Mouse (Mus musculus): ENCODE results near the gene Dip2c.

Gene Dip2c

DNA sequence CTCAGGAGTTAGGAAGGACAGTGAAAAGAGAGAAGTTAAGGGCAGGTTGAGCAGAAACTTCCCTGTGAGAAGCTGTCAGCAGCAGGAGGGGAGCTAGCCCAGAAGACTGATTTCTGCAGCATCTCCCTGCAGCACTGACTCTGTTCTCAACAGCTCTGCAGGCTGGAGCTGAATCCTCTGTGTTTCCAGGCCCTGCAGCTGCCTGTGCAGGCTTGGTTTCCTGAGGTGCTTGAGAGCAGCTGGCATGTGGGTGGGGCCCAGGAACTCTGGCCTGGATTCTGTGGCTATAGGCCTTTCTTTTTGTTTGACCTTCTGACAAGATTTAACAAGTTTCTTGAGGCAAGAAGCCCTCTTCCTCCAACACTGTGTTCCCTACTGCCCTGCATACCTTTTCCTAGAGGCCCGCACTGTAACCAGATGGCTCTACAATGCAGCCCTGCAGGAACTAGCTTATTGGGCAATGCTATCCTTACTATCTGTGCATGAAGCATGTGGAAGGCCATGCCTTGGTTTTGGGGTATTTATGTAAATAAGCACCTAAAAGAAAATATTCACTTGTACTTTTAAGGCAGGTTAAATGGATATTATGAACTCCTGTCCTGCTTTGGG lies 53.1 kb downstream of the Dip2c start:
- no peak for DNase-seq (ENCODE audit: low spot score in 2 of 2)

DNA sequence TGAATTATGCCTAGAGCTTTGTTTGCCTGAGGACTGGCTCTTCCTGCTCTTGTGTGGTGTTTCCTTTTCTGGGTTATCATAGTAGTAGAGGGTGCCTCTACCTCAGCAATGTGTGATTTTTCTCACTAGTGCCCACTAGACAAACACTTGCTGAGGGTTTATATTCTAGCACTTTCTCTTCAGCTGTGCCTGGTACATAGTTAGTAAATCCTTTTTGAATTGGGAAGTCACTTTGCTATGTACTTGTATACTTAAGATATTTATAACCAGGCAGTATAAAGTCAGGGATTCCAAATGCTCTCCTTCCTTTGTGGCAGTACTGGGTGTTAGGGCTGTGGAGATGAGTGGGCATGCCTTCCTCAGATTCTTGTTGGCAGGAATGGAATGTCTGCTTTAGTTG lies 56.9 kb downstream of the Dip2c start:
- no peak for DNase-seq (ENCODE audit: low spot score in 2 of 2)

DNA sequence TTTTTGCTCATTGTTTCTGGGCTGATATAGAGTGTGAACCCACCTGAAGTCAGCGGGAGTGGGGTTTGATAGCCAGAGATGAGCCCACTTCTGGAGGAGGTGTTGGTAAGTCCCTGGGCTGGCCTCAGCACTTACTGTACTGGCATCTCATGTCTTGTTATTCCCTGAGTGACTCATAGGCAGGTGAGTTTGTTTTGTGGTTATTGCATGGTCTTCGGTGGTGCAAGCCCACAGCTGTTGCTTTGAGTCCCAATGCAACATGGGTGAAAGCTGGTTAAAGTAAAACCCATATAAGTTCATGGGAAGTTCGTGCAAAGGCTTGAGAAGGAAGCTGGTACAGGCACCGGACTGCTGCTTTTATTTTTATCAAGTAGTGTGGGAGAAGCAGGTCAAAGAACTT lies 64.0 kb downstream of the Dip2c start:
- DNase-seq (ENCODE audit: low spot score in 2 of 2): no peak

DNA sequence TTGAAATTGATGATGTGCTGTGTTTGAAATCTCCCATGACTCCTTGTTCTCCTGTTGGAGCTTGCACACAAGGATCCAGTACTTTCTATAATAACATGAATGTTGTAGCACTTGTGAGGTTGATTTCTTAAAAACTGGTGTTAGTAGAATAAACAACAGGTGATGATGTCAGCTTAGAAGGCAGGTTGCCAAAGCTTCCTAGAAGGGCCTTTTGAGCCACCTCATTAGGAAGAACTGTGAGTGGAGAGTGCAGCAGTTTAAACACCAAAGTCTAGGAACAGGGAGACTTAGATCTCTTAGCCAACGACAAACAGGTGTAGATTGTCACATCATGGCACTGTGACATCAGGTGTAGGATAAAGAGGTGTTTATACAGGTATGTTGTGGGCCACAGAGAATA lies 66.4 kb downstream of the Dip2c start:
- no peak for DNase-seq (ENCODE audit: low spot score in 2 of 2)

DNA sequence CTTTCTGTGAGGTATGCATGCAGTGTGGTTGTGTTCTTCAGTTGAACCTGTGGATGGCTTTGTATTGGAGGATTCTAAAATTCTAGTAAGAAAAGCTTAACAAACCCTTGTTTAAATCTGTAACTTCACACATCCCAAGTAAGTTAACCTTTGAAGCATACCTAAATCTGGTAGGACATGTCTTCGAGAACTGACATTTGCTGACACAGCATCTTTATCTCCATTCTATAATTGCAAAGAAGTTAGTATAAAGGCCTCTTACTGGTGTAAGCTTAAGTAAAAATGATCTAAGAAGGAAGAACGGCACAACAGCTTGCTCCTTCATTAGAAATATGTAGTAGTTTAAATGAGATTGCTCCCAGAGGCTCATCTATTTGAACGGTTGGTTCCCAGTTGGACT lies 71.1 kb downstream of the Dip2c start:
- no peak for DNase-seq (ENCODE audit: low spot score in 2 of 2)

DNA sequence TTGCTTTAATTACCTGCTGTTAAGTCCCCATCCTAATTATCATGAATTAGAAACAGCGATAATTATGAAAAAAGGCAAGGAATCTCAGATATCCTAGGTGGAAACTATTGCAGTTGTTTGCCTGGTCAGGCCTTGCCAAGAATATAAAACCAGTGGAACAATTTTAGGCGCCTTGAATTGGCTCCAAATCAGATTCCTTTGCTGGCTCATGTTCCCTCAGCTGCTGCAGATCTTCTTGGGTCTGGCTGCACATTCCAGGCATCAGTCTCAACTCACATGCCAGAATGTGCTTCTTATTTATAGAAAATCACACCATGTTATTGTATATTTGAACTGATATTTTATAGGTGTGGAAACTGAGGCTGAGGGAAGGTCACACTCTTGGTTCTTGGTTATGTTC lies 74.3 kb downstream of the Dip2c start:
- no peak for DNase-seq (ENCODE audit: low spot score in 2 of 2)

DNA sequence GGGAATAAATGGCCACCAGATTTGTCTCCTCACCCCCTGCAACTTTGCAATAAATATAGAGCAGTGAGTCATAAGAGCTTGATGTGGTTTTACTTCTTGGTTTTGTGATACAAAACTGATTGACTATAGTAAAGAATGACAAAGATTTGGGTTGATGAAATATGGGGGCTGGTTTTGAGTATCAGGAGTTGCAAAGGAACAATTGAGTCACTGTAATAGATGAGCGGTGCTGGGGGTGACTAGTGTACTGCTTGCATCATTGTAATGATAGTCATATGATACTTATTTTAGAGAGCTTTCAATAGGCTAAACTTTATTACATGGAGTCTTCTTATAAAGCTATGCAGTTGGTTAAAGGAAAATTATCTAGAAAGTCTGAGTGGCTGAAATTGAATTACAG lies 77.6 kb downstream of the Dip2c start:
- no peak for DNase-seq (ENCODE audit: low spot score in 2 of 2)

DNA sequence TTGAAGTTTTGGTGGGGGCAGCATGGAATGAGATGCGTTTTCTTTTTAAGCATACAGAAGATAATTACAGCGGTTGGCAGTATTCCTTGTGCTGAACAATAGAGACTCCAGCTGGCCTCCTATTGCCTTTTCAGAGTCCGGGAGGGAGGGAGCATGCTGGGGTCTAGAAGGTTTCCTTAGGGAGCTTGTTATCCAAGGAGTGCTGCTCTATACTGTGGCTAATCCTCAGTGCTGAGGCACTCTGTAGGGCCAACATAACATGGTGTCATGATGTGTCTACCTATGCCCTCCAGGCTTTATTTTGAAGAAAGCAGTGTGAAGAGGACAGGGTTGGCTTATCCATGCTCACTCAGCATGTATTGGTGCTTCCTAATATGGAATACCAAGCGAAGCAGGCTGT lies 79.0 kb downstream of the Dip2c start:
- DNase-seq (ENCODE audit: low spot score in 2 of 2): no peak

DNA sequence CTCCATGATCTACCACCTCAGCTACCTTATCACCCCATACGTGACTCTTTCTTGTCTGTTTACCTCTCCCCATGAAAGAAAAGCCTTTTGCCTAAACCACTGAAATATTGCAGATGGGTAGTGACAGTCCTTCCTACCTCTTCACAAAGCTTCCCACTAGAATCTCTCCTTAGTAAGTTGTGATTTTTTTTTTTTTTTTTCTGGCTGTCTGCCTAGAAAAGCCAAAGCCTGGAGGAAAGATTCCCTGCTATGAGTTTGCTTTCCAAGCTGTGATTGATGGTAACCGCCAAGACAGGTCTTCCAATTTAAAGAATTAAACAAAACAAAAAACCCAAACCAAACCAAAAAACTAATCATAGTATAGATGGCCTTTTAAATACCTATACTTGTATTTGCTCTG lies 85.1 kb downstream of the Dip2c start:
- DNase-seq (ENCODE audit: low spot score in 2 of 2): no peak

DNA sequence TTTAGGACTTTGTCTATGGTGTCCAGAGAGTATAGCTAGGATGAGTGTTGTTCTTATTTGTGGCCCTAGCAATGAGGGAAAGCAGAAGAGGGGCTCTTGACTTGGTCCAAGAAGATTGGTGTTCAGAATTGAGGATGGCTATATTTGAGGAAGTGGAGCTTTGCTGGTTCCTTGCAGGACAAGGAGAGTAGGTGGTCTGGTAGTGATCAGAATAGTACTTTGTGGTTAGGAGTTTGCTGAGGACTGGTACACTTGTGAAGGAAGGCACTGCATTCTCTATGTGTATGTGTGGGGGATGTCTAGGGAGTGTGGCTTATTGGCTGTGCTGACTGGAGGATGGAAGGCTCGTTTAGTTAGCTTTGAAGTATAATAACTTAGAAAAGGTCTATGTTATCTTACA lies 95.1 kb downstream of the Dip2c start:
- DNase-seq (ENCODE audit: low spot score in 2 of 2): no peak

DNA sequence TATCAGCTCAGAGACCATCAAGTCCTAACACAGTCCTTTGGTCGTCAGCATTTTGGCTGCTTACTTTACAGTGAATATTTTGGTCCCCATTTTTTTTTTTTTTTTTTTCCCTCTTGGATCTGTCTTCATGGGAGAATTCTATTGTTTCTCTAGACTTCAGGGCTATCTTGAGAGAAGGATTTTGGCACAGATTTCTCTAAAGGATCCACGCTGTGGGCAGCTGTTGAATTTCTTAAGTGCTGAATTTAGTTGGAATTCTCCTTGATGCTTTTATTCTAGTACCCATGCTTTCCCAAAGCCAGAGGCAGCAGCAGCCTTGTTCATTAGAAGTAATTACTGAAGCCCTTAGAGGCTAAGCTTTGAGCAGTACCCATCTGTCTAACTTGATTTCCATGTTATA lies 100.8 kb downstream of the Dip2c start:
- no peak for DNase-seq (ENCODE audit: low spot score in 2 of 2)

DNA sequence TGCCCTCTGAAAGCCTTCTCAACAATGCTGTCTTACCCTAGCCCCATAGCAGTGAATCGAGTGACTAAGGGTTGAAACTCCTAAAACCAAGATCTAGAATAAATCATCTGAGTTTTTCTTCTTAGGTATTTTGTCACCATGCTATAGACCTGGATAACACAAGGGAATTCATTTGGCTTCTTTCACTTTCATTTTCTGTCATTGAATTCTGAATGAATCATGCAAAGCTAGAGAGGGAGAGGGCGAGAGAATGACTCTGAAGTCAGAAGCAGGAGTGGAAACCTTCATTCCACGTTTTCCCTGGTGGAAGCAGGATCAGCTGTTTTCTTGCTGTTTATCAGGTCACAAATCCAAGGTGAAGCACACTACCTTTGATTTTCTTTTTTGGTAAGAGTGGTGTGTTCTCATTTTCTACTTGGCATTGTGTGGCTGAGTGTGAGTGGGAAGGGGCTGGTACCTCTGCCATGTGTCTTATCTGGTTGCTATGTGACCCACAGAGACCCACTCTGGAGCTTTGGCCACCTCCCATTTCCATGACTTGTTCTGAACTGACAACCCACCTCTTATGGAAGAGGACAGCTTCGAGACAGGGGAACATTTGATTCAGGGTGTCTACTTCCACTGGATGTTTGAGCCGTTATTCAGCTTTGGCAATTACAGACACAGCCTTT lies 104.5 kb downstream of the Dip2c start:
- no peak for DNase-seq (ENCODE audit: low spot score in 2 of 2)

DNA sequence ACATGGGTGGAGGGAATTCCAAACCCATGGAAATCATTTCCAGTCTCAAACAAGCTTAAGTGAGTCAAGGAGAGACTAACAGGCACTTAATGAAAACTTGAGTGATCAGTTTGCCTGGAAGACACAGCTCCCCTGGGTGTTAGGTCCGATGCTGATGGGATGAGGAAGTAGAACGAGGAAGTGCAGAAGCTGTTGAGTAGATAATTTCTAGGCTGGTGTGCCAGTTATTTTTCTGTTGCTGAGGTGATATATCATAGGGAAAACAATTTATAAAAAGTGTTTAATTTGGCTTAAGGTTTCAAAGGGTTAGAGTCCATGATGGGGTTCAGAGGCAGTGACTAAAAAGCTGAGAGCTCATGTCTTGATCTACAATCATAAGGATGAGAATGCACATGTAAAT lies 111.7 kb downstream of the Dip2c start:
- no peak for DNase-seq (ENCODE audit: low spot score in 2 of 2)

DNA sequence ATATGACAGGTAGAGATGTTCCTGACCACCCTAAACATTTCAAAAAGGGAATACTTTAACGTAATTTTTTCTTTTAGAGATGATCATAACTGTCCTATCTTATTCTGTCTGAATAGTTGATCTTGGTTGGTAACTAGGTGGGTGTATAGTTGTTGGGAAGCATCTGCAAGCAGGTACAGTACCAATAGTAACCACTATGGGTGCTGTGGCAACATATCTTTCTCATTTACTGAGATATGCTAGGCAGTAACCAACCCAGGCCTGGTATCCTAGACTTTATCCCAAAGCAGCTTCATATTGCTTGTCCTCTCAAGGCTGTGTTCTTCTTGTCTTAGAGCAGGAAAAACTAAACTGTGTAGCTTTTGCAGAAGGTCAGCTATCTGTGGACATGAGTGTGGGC lies 113.0 kb downstream of the Dip2c start:
- DNase-seq (ENCODE audit: low spot score in 2 of 2): no peak

DNA sequence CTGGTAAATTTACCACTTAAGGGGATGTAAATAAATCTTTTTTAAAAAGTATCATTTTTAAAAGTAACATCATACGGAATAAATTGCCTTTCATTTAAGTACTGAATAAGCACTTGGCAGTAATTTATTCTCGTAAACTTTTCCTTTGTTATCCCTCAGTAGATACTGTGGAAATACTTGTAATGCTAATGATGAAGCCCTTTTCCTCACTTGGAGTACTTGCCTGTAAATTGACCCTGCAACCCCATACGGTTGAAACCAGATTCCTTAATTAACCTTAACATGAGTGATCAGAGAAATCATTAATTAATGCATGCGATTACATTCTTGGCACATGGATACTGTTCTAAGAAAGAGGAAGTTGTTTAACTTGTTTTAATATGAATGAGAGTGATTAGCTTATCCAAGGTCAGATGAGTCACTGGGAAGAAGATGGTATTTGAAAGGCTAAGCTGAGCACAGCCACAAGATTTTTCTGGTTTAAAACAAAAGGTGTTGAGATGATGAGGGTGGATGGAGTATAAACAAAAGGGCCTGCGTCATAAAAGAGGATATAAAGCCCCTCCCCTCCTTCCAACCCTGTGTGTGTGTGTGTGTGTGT lies 114.0 kb downstream of the Dip2c start:
- no peak for DNase-seq (ENCODE audit: low spot score in 2 of 2)

DNA sequence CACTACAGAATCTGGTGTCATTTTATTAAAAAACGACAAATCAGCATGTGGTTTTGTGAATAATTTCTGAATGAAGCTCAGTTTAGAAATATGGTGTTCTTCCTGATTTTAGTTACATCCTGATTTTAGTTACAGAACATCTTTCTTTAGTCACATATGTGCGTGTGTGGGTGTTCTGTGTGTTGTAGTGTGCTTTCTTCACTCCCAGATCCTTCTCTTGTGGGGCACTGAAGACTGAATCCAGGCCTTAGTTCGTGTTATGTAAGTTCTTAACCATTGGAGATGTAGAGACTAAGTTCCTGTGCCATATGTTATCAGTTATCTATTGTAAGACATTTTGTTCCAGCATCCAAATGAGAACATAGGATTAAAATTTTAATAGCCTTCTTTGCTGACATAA lies 117.1 kb downstream of the Dip2c start:
- no peak for DNase-seq (ENCODE audit: low spot score in 2 of 2)

DNA sequence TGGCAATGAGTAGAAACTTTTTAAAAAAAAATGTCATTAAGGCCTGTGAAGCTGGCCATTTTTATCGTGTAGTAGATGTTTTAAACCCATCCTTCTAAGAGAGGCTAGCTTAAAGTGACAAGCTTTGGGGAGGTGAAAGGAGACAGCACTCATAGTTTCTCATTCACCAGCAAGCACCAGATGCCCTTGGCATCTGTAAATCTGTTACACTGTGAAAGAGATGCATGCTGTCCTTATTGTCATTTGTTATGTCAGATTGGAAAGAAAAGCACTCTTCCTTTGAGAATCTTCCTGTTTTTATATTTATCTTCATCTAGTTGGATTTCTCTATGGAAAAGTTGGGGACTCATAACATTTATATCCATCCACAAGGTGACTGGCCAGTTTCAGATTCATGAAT lies 119.0 kb downstream of the Dip2c start:
- no peak for DNase-seq (ENCODE audit: low spot score in 2 of 2)

DNA sequence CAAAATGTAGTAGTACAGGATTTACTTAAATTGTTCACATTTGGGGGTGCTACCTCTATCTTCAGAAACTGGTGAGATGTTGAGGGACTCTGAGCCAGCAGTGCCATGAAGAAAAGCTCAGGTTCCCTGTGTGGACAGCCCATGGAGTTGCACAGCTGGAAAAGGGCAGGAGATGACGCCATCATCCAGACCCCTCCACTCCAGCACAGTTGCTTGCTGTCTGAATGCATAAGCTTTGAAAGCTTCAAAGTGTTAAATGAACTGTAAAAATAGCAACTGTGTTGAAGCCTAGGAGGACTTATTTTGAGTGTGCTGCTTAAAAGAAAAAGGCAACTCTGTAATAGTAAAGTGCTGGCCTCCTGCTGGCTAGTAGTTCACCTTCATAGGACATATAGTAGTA lies 122.5 kb downstream of the Dip2c start:
- no peak for DNase-seq (ENCODE audit: low spot score in 2 of 2)

DNA sequence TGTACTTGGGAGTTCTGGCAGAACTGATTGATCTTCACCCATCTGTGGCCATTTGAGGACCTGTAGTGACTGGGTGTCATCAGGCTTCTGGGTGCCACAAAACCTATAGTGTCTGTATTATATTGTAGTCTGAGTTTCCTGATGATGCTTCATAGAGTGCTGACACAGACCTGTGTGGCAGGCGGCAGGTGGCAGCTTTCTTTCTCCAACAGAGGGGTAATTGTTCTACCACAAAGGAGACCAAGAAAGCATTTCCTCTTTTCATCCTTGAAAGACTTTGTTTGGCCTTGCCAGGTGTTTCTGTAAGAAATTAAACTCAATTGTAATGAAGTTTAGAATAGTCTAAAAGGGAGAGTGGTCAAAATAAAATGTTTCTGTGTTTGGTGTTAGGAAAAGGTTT lies 129.1 kb downstream of the Dip2c start:
- DNase-seq (ENCODE audit: low spot score in 2 of 2): no peak

DNA sequence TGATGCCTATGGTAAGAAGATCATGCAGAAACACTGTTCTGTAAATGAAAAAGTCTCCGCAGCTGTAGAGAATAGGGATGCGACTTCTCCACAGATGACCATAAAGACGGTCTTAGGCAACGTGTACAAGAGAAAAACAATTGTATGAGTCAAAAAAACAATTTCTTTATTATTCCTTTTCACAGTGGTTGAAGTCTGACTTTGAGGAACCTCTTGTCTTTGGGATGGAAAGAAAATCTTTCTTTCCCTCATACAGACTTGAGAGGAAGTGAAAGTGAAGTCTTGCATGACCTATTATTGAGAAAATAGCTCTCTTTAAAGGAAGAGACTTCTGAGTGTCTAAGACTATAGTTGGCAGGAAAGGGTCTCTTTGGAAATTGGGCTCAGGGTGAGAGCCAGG lies 132.7 kb downstream of the Dip2c start:
- no peak for DNase-seq (ENCODE audit: low spot score in 2 of 2)

DNA sequence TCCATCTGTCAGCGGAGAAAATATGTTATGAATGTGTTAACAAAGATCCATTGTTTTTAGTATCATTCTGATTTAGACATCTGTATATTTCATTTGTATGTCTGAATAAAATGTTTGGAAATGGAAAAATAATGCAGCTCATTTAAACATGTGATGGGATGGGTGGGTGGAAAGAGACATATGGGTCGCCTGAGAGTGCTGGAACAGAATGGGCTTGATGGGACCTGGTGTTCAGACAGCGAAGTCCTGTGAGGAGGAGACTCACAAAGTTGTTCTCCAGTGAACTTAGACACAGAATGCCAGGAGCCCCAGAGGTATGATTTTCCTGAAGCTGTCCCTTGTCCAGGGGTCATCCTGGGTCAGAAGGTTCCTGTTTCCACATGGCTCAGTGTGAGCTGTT lies 142.1 kb downstream of the Dip2c start:
- no peak for DNase-seq (ENCODE audit: low spot score in 2 of 2)

DNA sequence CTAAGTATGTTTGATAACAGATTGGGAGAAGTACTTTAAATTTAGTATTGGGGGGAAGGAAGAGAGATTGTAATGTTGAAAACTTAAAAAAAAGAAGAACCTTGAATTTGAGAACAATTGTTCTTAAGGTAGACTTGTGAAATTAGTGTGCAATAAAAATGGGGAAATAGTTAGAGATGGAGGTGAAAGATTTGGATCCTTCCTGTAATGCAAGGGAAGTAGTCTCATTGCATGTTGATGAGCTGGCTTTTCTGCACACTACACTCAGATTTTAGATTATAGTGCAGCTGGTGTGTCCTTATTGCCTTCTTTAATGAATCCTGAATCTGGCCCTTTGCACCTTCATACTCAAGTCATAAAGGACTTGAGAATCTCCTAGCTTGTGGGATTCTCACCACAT lies 142.9 kb downstream of the Dip2c start:
- DNase-seq (ENCODE audit: low spot score in 2 of 2): no peak

DNA sequence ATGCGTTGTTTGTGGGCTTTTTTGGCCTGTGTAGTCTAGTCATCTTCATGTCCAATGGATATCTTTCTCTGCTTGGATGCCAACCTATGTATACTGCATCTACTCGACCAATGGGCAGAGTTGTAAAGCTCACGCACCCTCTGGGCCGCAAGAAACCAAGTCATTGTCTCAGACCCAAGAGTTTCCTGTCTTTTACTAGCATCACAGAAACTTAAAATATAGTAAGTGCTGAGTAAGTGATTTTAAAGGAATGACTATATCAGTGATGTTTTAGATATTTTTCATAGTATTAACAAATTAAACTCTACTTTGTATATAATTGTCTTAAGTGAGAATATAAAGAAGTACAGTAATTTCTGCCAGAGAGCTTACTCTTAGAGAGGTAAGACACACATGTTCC lies 145.6 kb downstream of the Dip2c start:
- DNase-seq (ENCODE audit: low spot score in 2 of 2): no peak

DNA sequence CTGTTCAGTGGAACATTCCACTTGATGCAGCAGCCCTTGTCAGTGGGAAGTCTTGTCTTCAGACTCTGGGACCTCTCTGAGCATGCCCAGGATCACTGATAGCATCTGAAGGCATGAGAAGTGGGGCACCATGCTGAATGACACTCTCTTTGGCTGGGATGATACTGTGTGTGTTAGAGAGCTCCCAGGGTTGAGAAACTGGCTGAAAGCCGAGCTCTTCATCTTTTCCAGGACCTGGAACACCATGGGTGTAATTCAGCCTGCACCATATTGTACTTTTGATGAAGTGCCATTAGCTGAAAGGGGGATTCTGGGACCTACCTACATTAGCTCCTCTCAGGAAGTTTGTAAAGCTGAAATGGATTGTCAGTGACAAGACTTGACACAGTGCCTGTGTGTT lies 146.5 kb downstream of the Dip2c start:
- DNase-seq (ENCODE audit: low spot score in 2 of 2): no peak

Data from frontal cortex, postnatal 10 days (tissue).